Mouse (Mus musculus) R1 (cell line): ENCODE data around the gene Inf2.

Source experiments
- DNase-seq: peaks from one replicate; pipeline ENCODE4 v3.0.0-alpha.2; 2018; ENCODE audit warnings: low read depth, low spot score

The Inf2 gene

GRCm38 (mm10) chr12:112660576-112661326 lies 72.2 kb downstream of the Inf2 start:
- DNase-seq = no peak

- DNase-seq = no peak
These were observed 72.7 kb downstream of the Inf2 start for GRCm38 (mm10) chr12:112661327-112661605.

GRCm38 (mm10) chr12:112661851-112662250 lies 73.3 kb downstream of the Inf2 start:
- no peak for DNase-seq

- DNase-seq = no peak
These were observed 74.7 kb downstream of the Inf2 start for GRCm38 (mm10) chr12:112663303-112663702.

- no peak for DNase-seq
These were observed 75.1 kb downstream of the Inf2 start for GRCm38 (mm10) chr12:112663716-112664115.

GRCm38 (mm10) chr12:112664124-112664523 lies 75.5 kb downstream of the Inf2 start:
- no peak for DNase-seq

- no peak for DNase-seq
These were observed 76.1 kb downstream of the Inf2 start for GRCm38 (mm10) chr12:112664656-112665055.
